Mouse (Mus musculus): ENCODE measurements at regions not wholly inside any gene's neighbourhood (a gene's known extent, or its start where the extent isn't known, plus 50 kb on each side); places are given as distances from the start of the nearest gene placed in this dataset.

- Histone ChIP-seq H3K4me1 (replicated peaks; ENCODE audit: control insufficient read depth, insufficient read depth, low read length) (no peaks in the 10 kb centered on the region), H3K27me3 (ENCODE audit: control insufficient read depth, insufficient read depth, low read length) (no peaks in the 10 kb centered on the region), H3K36me3 (ENCODE audit: control insufficient read depth, insufficient read depth, low read length) (no peaks in the 10 kb centered on the region), H3K4me2 (ENCODE audit: low read depth, low read length, severe bottlenecking) (no peak overlapping the region), H3K9me3 (ENCODE audit: control insufficient read depth, low read length) (no peaks in the 10 kb centered on the region), H3K4me3 (ENCODE audit: low read depth, low read length) (no peak overlapping the region), H3K9ac (ENCODE audit: low read length) (no peak overlapping the region), H3K27ac (ENCODE audit: low read depth, low read length) (no peak overlapping the region)
- DNase-seq (ENCODE audit: low spot score) = no peak
- WGBS = 73% methylated on average over 6 of the region's 6 CpGs
- ATAC-seq (replicated peaks; ENCODE audit: low FRiP score) = no peak
Measured at GRCm38 (mm10) chr7:116963839-116964238, 416.9 kb upstream of the Xylt1 start.

GRCm38 (mm10) chr7:116991351-116991750 is 389.4 kb upstream of the Xylt1 start:
- H3K4me1 ChIP-seq (replicated peaks; ENCODE audit: control insufficient read depth, insufficient read depth, low read length) = no peaks in the 10 kb centered on the region
- H3K9ac ChIP-seq (ENCODE audit: low read length) = no peak overlapping the region
- no peak overlapping the region for H3K4me2 ChIP-seq (ENCODE audit: low read depth, low read length, severe bottlenecking)
- no peaks in the 10 kb centered on the region for H3K9me3 ChIP-seq (ENCODE audit: control insufficient read depth, low read length)
- ATAC-seq (replicated peaks; ENCODE audit: low FRiP score) (no peak), DNase-seq (ENCODE audit: low spot score) (no peak)
- H3K27me3 ChIP-seq (ENCODE audit: control insufficient read depth, insufficient read depth, low read length) = no peaks in the 10 kb centered on the region
- no peak overlapping the region for H3K4me3 ChIP-seq (ENCODE audit: low read depth, low read length)
- H3K36me3 ChIP-seq (ENCODE audit: control insufficient read depth, insufficient read depth, low read length) = no peaks in the 10 kb centered on the region
- H3K27ac ChIP-seq (ENCODE audit: low read depth, low read length) = no peak overlapping the region
- WGBS = 84% methylated on average over 2 of the region's 2 CpGs

GRCm38 (mm10) chr7:116992166-116992565 is 388.6 kb upstream of the Xylt1 start:
- DNase-seq (ENCODE audit: low spot score) (no peak), ATAC-seq (replicated peaks; ENCODE audit: low FRiP score) (no peak)
- no peak overlapping the region for H3K27ac ChIP-seq (ENCODE audit: low read depth, low read length)
- no peaks in the 10 kb centered on the region for H3K9me3 ChIP-seq (ENCODE audit: control insufficient read depth, low read length)
- no peaks in the 10 kb centered on the region for H3K36me3 ChIP-seq (ENCODE audit: control insufficient read depth, insufficient read depth, low read length)
- no peak overlapping the region for H3K9ac ChIP-seq (ENCODE audit: low read length)
- H3K27me3 ChIP-seq (ENCODE audit: control insufficient read depth, insufficient read depth, low read length) = no peaks in the 10 kb centered on the region
- H3K4me2 ChIP-seq (ENCODE audit: low read depth, low read length, severe bottlenecking) = no peak overlapping the region
- H3K4me1 ChIP-seq (replicated peaks; ENCODE audit: control insufficient read depth, insufficient read depth, low read length) = no peaks in the 10 kb centered on the region
- H3K4me3 ChIP-seq (ENCODE audit: low read depth, low read length) = no peak overlapping the region

- ATAC-seq (replicated peaks; ENCODE audit: low FRiP score) (no peak), DNase-seq (ENCODE audit: low spot score) (no peak)
- H3K4me2 ChIP-seq (ENCODE audit: low read depth, low read length, severe bottlenecking) = no peak overlapping the region
Measured at GRCm38 (mm10) chr7:116995770-116996169, 385.0 kb upstream of the Xylt1 start.

GRCm38 (mm10) chr7:117003167-117003566 is 377.6 kb upstream of the Xylt1 start:
- H3K4me2 ChIP-seq (ENCODE audit: low read depth, low read length, severe bottlenecking) = no peak overlapping the region
- no peaks in the 10 kb centered on the region for H3K9me3 ChIP-seq (ENCODE audit: control insufficient read depth, low read length)
- no peaks in the 10 kb centered on the region for H3K36me3 ChIP-seq (ENCODE audit: control insufficient read depth, insufficient read depth, low read length)
- no peaks in the 10 kb centered on the region for H3K27me3 ChIP-seq (ENCODE audit: control insufficient read depth, insufficient read depth, low read length)
- H3K27ac ChIP-seq (ENCODE audit: low read depth, low read length) = no peak overlapping the region
- ATAC-seq (replicated peaks; ENCODE audit: low FRiP score) (no peak), DNase-seq (ENCODE audit: low spot score) (no peak)
- no peak overlapping the region for H3K4me3 ChIP-seq (ENCODE audit: low read depth, low read length)
- no peaks in the 10 kb centered on the region for H3K4me1 ChIP-seq (replicated peaks; ENCODE audit: control insufficient read depth, insufficient read depth, low read length)
- H3K9ac ChIP-seq (ENCODE audit: low read length) = no peak overlapping the region

More at GRCm38 (mm10) chr7:116995770-116996169, 385.0 kb upstream of the Xylt1 start:
- Histone ChIP-seq H3K4me1 (replicated peaks; ENCODE audit: control insufficient read depth, insufficient read depth, low read length) (no peaks in the 10 kb centered on the region), H3K36me3 (ENCODE audit: control insufficient read depth, insufficient read depth, low read length) (no peaks in the 10 kb centered on the region), H3K9ac (ENCODE audit: low read length) (no peak overlapping the region), H3K9me3 (ENCODE audit: control insufficient read depth, low read length) (no peaks in the 10 kb centered on the region), H3K4me3 (ENCODE audit: low read depth, low read length) (no peak overlapping the region), H3K27ac (ENCODE audit: low read depth, low read length) (no peak overlapping the region), H3K27me3 (ENCODE audit: control insufficient read depth, insufficient read depth, low read length) (no peaks in the 10 kb centered on the region)
- 91% methylated on average over 3 of the region's 3 CpGs for WGBS

GRCm38 (mm10) chr7:117018349-117018748 is 362.4 kb upstream of the Xylt1 start:
- no peak overlapping the region for H3K9ac ChIP-seq (ENCODE audit: low read length)
- no peak for DNase-seq (ENCODE audit: low spot score)
- WGBS = 92% methylated on average over 1 of the region's 1 CpGs
- ATAC-seq (replicated peaks; ENCODE audit: low FRiP score) = no peak
- no peaks in the 10 kb centered on the region for H3K27me3 ChIP-seq (ENCODE audit: control insufficient read depth, insufficient read depth, low read length)
- no peak overlapping the region for H3K27ac ChIP-seq (ENCODE audit: low read depth, low read length)
- no peak overlapping the region for H3K4me2 ChIP-seq (ENCODE audit: low read depth, low read length, severe bottlenecking)
- no peak overlapping the region for H3K4me3 ChIP-seq (ENCODE audit: low read depth, low read length)
- H3K36me3 ChIP-seq (ENCODE audit: control insufficient read depth, insufficient read depth, low read length) = no peaks in the 10 kb centered on the region
- no peaks in the 10 kb centered on the region for H3K9me3 ChIP-seq (ENCODE audit: control insufficient read depth, low read length)
- no peaks in the 10 kb centered on the region for H3K4me1 ChIP-seq (replicated peaks; ENCODE audit: control insufficient read depth, insufficient read depth, low read length)

- 68% methylated on average over 4 of the region's 4 CpGs for WGBS
Measured at GRCm38 (mm10) chr7:117021716-117022115, 359.1 kb upstream of the Xylt1 start.

GRCm38 (mm10) chr7:117044926-117045325 is 335.9 kb upstream of the Xylt1 start:
- Histone ChIP-seq H3K9me3 (ENCODE audit: control insufficient read depth, low read length) (no peaks in the 10 kb centered on the region), H3K27ac (ENCODE audit: low read depth, low read length) (no peak overlapping the region), H3K27me3 (ENCODE audit: control insufficient read depth, insufficient read depth, low read length) (no peaks in the 10 kb centered on the region), H3K4me2 (ENCODE audit: low read depth, low read length, severe bottlenecking) (no peak overlapping the region), H3K9ac (ENCODE audit: low read length) (no peak overlapping the region), H3K4me3 (ENCODE audit: low read depth, low read length) (no peak overlapping the region), H3K36me3 (ENCODE audit: control insufficient read depth, insufficient read depth, low read length) (no peaks in the 10 kb centered on the region), H3K4me1 (replicated peaks; ENCODE audit: control insufficient read depth, insufficient read depth, low read length) (no peaks in the 10 kb centered on the region)
- 87% methylated on average over 9 of the region's 9 CpGs for WGBS
- ATAC-seq (replicated peaks; ENCODE audit: low FRiP score) (no peak), DNase-seq (ENCODE audit: low spot score) (no peak)

More at GRCm38 (mm10) chr7:117021716-117022115, 359.1 kb upstream of the Xylt1 start:
- no peak overlapping the region for H3K4me3 ChIP-seq (ENCODE audit: low read depth, low read length)
- DNase-seq (ENCODE audit: low spot score) = peak; percentile 72
- ATAC-seq (replicated peaks; ENCODE audit: low FRiP score) = no peak
- no peaks in the 10 kb centered on the region for H3K9me3 ChIP-seq (ENCODE audit: control insufficient read depth, low read length)
- no peaks in the 10 kb centered on the region for H3K27me3 ChIP-seq (ENCODE audit: control insufficient read depth, insufficient read depth, low read length)
- no peak overlapping the region for H3K9ac ChIP-seq (ENCODE audit: low read length)
- no peaks in the 10 kb centered on the region for H3K4me1 ChIP-seq (replicated peaks; ENCODE audit: control insufficient read depth, insufficient read depth, low read length)
- H3K36me3 ChIP-seq (ENCODE audit: control insufficient read depth, insufficient read depth, low read length) = no peaks in the 10 kb centered on the region
- no peak overlapping the region for H3K4me2 ChIP-seq (ENCODE audit: low read depth, low read length, severe bottlenecking)
- no peak overlapping the region for H3K27ac ChIP-seq (ENCODE audit: low read depth, low read length)

- no peak overlapping the region for H3K9ac ChIP-seq (ENCODE audit: low read length)
- H3K27me3 ChIP-seq (ENCODE audit: control insufficient read depth, insufficient read depth, low read length) = no peaks in the 10 kb centered on the region
- H3K4me1 ChIP-seq (replicated peaks; ENCODE audit: control insufficient read depth, insufficient read depth, low read length) = no peaks in the 10 kb centered on the region
- ATAC-seq (replicated peaks; ENCODE audit: low FRiP score) (no peak), DNase-seq (ENCODE audit: low spot score) (no peak)
- no peak overlapping the region for H3K27ac ChIP-seq (ENCODE audit: low read depth, low read length)
- H3K9me3 ChIP-seq (ENCODE audit: control insufficient read depth, low read length) = no peaks in the 10 kb centered on the region
- H3K4me3 ChIP-seq (ENCODE audit: low read depth, low read length) = no peak overlapping the region
- H3K36me3 ChIP-seq (ENCODE audit: control insufficient read depth, insufficient read depth, low read length) = no peaks in the 10 kb centered on the region
- H3K4me2 ChIP-seq (ENCODE audit: low read depth, low read length, severe bottlenecking) = no peak overlapping the region
Measured at GRCm38 (mm10) chr7:117049249-117049648, 331.5 kb upstream of the Xylt1 start.

Measured in forebrain, embryonic 11.5 days (tissue).